ENCODE assay signal across 22 mouse cellular contexts in genomic region chr1:39429015-39429414, GRCm38 (mm10). TPM values are rescaled to one million over a fixed set of nuclear protein-coding genes. Genes with fewer than 3 reads are reported as not detected.
A peak's percentile ranks its signal among the peaks of the same experiment; 100 is the strongest.
DNase-seq lines count a peak whose midpoint lies in the region; ATAC-seq and TF ChIP-seq lines count a peak whose summit lies in the region.
"Had no signal": no experiment of that assay in that cellular context is flagged by ENCODE, and none has a peak within 500 bp of the region (broad histone marks: within the 10 kb centered on the region; RNA-seq: fewer than 3 reads in every experiment).

No protein-coding gene starts in this region.

- no peak for TF ChIP-seq POLR2A in cerebellum, adult 2 months (IDR thresholded peaks at IDR 0.05; ENCODE audit: borderline replicate concordance, insufficient read depth, low read length)
- TF ChIP-seq POLR2A in MEL (IDR thresholded peaks at IDR 0.05; ENCODE audit: control insufficient read depth in 1 of 2, insufficient read depth in 1 of 2, low read depth in 1 of 2, low read length in 2 of 2, poor library complexity in 1 of 2): no peak

- H3K79me2 ChIP-seq in MEL (ENCODE audit: control insufficient read depth, insufficient read depth, low read length, poor library complexity): no peaks in the 10 kb centered on the region

- H3K9me3 ChIP-seq in midbrain, embryonic 11.5 days (ENCODE audit: control insufficient read depth, low read length): no peaks in the 10 kb centered on the region
- no peaks in the 10 kb centered on the region for H3K9me3 ChIP-seq in midbrain, postnatal 0 days (ENCODE audit: low read length)
- H3K9me3 ChIP-seq in MEL (replicated peaks; ENCODE audit: insufficient read depth, low read length): no peaks in the 10 kb centered on the region
- H3K9me3 ChIP-seq: embryonic facial prominence, embryonic 12.5 days; forebrain, embryonic 13.5 days; kidney, embryonic 15.5 days; liver, embryonic 15.5 days had no signal

- TF ChIP-seq CTCF in cerebellum, adult 2 months (IDR thresholded peaks at IDR 0.05; ENCODE audit: borderline replicate concordance, insufficient read depth, low read depth, low read length): 0 out of 2 replicates have a peak, but pooled peaks have one; percentile 3
- TF ChIP-seq CTCF in midbrain, postnatal 0 days (IDR thresholded peaks at IDR 0.05): no peak; the same call in 1 of the 2 replicates
- TF ChIP-seq CTCF in MEL (IDR thresholded peaks at IDR 0.05 in 2 of 3, conservative IDR thresholded peaks at IDR 0.05 in 1 of 3; ENCODE audit: control insufficient read depth in 1 of 3, insufficient read depth in 1 of 3, low read depth in 2 of 3, low read length in 3 of 3, poor library complexity in 1 of 3, severe bottlenecking in 1 of 3): peak; percentile 10 to 51 (median 43); a peak in 4 of 6 replicates

- DNase-seq in cerebellum, adult 2 months: no peak
- no peak for DNase-seq in cerebellum, postnatal 10 days
- DNase-seq in midbrain, embryonic 11.5 days (ENCODE audit: low spot score, missing footprints): peak; percentile 68
- no peak for DNase-seq in midbrain, postnatal 0 days (ENCODE audit: low spot score)
- peak; percentile 65 for DNase-seq in MEL (ENCODE audit: low read depth, low spot score)
- peak; percentile 58 for DNase-seq in thymus, postnatal 4 days
- DNase-seq in gastrocnemius, postnatal 25 days: no peak
- no peak for DNase-seq in adipocyte (ENCODE audit: low spot score)
- DNase-seq: cerebellum, adult 9-11 months; heart, adult 11 months; heart, postnatal 36 days; kidney, postnatal 4 days; lung, postnatal 10 days; right cerebral cortex, postnatal 25 days had no signal

- no peak overlapping the region for H3K4me3 ChIP-seq in cerebellum, adult 2 months (replicated peaks; ENCODE audit: insufficient read depth, low read depth, low read length)
- H3K4me3 ChIP-seq in midbrain, embryonic 11.5 days (ENCODE audit: low read depth, low read length): no peak overlapping the region
- H3K4me3 ChIP-seq in midbrain, postnatal 0 days (ENCODE audit: low read depth, low read length): no peak overlapping the region
- no peak overlapping the region for H3K4me3 ChIP-seq in MEL (ENCODE audit: control insufficient read depth in 1 of 2, insufficient read depth in 1 of 2, low read depth in 2 of 2, low read length in 2 of 2)
- H3K4me3 ChIP-seq: embryonic facial prominence, embryonic 12.5 days; erythroblast, embryonic 14.5 days; forebrain, embryonic 13.5 days; kidney, embryonic 15.5 days; liver, embryonic 15.5 days had no signal

- ATAC-seq in midbrain, embryonic 11.5 days (ENCODE audit: low FRiP score): no peak
- ATAC-seq in midbrain, postnatal 0 days (ENCODE audit: low FRiP score): no peak
- ATAC-seq: forebrain, embryonic 13.5 days; midbrain, embryonic 16.5 days; Patski had no signal

- H3K36me3 ChIP-seq in midbrain, embryonic 11.5 days (ENCODE audit: control insufficient read depth, insufficient read depth, low read length): no peaks in the 10 kb centered on the region
- H3K36me3 ChIP-seq in midbrain, postnatal 0 days (ENCODE audit: insufficient read depth, low read length): 0 out of 2 replicates have a peak, but pooled peaks cover 2% of the 10 kb centered on the region
- peaks cover 0 to 4% of the 10 kb centered on the region in 2 experiments; a peak in 3 of 4 replicates for H3K36me3 ChIP-seq in MEL (ENCODE audit: control insufficient read depth in 1 of 2, insufficient read depth in 2 of 2, low read length in 2 of 2)
- H3K36me3 ChIP-seq: embryonic facial prominence, embryonic 12.5 days; kidney, embryonic 15.5 days; liver, embryonic 15.5 days had no signal

- no peak overlapping the region for H3K27ac ChIP-seq in cerebellum, adult 2 months (ENCODE audit: insufficient read depth, low read length)
- no peak overlapping the region for H3K27ac ChIP-seq in midbrain, embryonic 11.5 days (ENCODE audit: low read depth, low read length)
- no peak overlapping the region for H3K27ac ChIP-seq in midbrain, postnatal 0 days (ENCODE audit: low read depth, low read length)
- no peak overlapping the region for H3K27ac ChIP-seq in MEL (ENCODE audit: control insufficient read depth, low read depth, low read length)
- H3K27ac ChIP-seq: embryonic facial prominence, embryonic 12.5 days; forebrain, embryonic 13.5 days; hindbrain, embryonic 14.5 days; kidney, embryonic 15.5 days had no signal

- peaks cover 3% of the 10 kb centered on the region for H3K4me1 ChIP-seq in cerebellum, adult 2 months (ENCODE audit: control insufficient read depth, insufficient read depth, low read length)
- H3K4me1 ChIP-seq in midbrain, embryonic 11.5 days (ENCODE audit: control insufficient read depth, insufficient read depth, low read length): no peaks in the 10 kb centered on the region
- H3K4me1 ChIP-seq in midbrain, postnatal 0 days (ENCODE audit: insufficient read depth, low read length): no peaks in the 10 kb centered on the region
- peaks cover 11 to 17% of the 10 kb centered on the region in 2 experiments for H3K4me1 ChIP-seq in MEL (ENCODE audit: control insufficient read depth in 1 of 2, insufficient read depth in 2 of 2, low read length in 2 of 2)
- H3K4me1 ChIP-seq: forebrain, embryonic 13.5 days; kidney, embryonic 15.5 days had no signal

- no peak overlapping the region for H3K4me2 ChIP-seq in midbrain, embryonic 11.5 days
- no peak overlapping the region for H3K4me2 ChIP-seq in midbrain, postnatal 0 days (ENCODE audit: low read depth, low read length, poor library complexity, severe bottlenecking)
- H3K4me2 ChIP-seq: embryonic facial prominence, embryonic 12.5 days; forebrain, embryonic 13.5 days; hindbrain, embryonic 14.5 days; kidney, embryonic 15.5 days; liver, embryonic 15.5 days had no signal

- no peak overlapping the region for H3K9ac ChIP-seq in midbrain, embryonic 11.5 days (ENCODE audit: low read length)
- no peak overlapping the region for H3K9ac ChIP-seq in midbrain, postnatal 0 days (replicated peaks; ENCODE audit: low read length, poor library complexity, severe bottlenecking)
- H3K9ac ChIP-seq in MEL (ENCODE audit: control insufficient read depth, low read depth, low read length, poor library complexity, severe bottlenecking): no peak overlapping the region
- H3K9ac ChIP-seq: embryonic facial prominence, embryonic 12.5 days; forebrain, embryonic 13.5 days; hindbrain, embryonic 14.5 days; kidney, embryonic 15.5 days; liver, embryonic 15.5 days had no signal

- no peak for TF ChIP-seq EP300 in MEL (IDR thresholded peaks at IDR 0.05; ENCODE audit: low read depth in 1 of 2, low read length in 2 of 2)

- WGBS in cerebellum, adult 2 months: 95% methylated on average over 5 of the region's 5 CpGs
- WGBS in midbrain, embryonic 11.5 days: 92% methylated on average over 5 of the region's 5 CpGs
- WGBS in midbrain, postnatal 0 days: 95% methylated on average over 5 of the region's 5 CpGs

- no peaks in the 10 kb centered on the region for H3K27me3 ChIP-seq in cerebellum, adult 2 months (ENCODE audit: control insufficient read depth, insufficient read depth, low read length)
- H3K27me3 ChIP-seq in midbrain, embryonic 11.5 days (ENCODE audit: control insufficient read depth, insufficient read depth, low read length): no peaks in the 10 kb centered on the region
- no peaks in the 10 kb centered on the region for H3K27me3 ChIP-seq in midbrain, postnatal 0 days (ENCODE audit: insufficient read depth, low read length)
- no peaks in the 10 kb centered on the region for H3K27me3 ChIP-seq in MEL (ENCODE audit: control insufficient read depth in 1 of 2, insufficient read depth in 2 of 2, low read length in 2 of 2)
- H3K27me3 ChIP-seq: embryonic facial prominence, embryonic 12.5 days; forebrain, embryonic 13.5 days; kidney, embryonic 15.5 days; liver, embryonic 15.5 days; Patski had no signal

- peak; percentile 35 for TF ChIP-seq RAD21 in MEL (IDR thresholded peaks at IDR 0.05; ENCODE audit: low read depth, low read length)

TF ChIP-seq in MEL, 35 proteins besides CTCF, POLR2A, EP300 and RAD21:
- TF ChIP-seq ELF1 (IDR thresholded peaks at IDR 0.05; ENCODE audit: low read depth, low read length): no peak
- peak; percentile 44 for TF ChIP-seq SMC3 (IDR thresholded peaks at IDR 0.05; ENCODE audit: low read depth, low read length)
TF ChIP-seq in MEL: peak in this region for 1.

RNA-seq across cellular contexts. Expression of gene Tbc1d8, which starts 49.5 kb away (rescaled TPM):
- polyA plus RNA-seq in cerebellum, adult 2 months (2012; rRNA removed): 29.2 and 34.0 TPM in 2 replicates
- 4.6 and 5.4 TPM in 2 replicates for polyA plus RNA-seq in midbrain, embryonic 11.5 days (2014; fragmentation: Nextera tagmentation; extraction: Ambion mirVana)
- 18.3 and 20.2 TPM in 2 replicates for total RNA-seq in midbrain, postnatal 0 days (2014; rRNA removed)
- 8.5 TPM in 2 replicates for polyA plus RNA-seq in midbrain, postnatal 0 days (2015; fragmentation: Nextera tagmentation; extraction: Ambion mirVana)
- 1.5 TPM in 2 replicates for total RNA-seq in MEL (2012; rRNA removed)
- polyA plus RNA-seq in MEL (2012; ENCODE audit: insufficient read depth in 1 of 2, insufficient read length in 2 of 2, low read depth in 1 of 2, low replicate concordance in 2 of 2, missing spikeins in 1 of 2): 1 to 10 TPM in 1 of 2 experiments, not detected in 1; 2.4 TPM
- total RNA-seq in gastrocnemius, postnatal 25 days (2021): 1 to 10 TPM; 6.0 to 6.8 TPM

Comparison
In these comparisons a context has a peak if more than half of its experiments do, and no peak if none do; other contexts are left out.
1. DNase-seq: peak in midbrain, embryonic 11.5 days (single experiment), MEL (single experiment) and thymus, postnatal 4 days (single experiment); none in cerebellum, adult 2 months (0 of 2), cerebellum, postnatal 10 days (0 of 2), midbrain, postnatal 0 days (single experiment), gastrocnemius, postnatal 25 days (single experiment) and adipocyte (single experiment).